Comparison of ENCODE assay signal across 10 mouse cellular contexts in the genomic region with DNA sequence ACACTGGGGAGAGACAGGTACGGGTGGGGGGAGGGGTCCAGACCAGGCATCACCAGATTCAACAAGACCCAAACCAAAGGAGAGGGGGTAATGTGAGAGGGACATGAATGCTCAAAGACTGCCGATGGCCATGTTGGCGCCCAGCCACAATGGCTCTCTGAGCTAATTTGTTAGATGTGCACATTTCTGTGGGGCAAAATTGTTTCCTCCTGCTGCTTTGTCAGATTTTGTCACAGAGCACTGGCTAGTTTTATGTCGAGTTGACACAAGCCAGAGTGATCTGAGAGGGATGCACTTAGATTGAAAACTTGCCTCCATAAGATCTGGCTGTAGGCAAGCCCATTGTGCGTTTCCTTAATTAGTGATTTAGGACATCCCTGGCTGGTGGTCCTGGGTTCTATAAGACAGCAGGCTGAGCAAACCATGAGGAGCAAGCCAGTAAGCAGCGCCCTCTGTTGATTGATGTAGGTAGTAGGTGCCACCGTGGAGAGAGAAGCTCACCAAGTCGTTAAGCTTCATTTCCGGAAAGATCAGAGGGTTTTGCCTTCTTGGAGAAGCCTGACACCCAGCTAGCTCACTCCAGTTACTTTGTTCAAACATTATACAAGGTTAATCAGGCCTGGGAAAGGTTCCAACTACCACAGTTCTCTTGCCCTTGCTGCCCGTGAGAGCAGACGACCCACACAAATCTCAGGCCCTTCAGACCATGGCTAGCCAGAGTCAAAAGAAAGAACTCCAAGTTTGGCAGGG.
DNase-seq lines count a peak whose midpoint lies in the region; ATAC-seq and TF ChIP-seq lines count a peak whose summit lies in the region.
"Had no signal": no experiment of that assay in that cellular context is flagged by ENCODE, and none has a peak within 500 bp of the region (broad histone marks: within the 10 kb centered on the region; RNA-seq: fewer than 3 reads in every experiment).

No protein-coding gene starts in this region.

- peak in 1 of 2 experiments; percentile 23; a peak in 2 of 4 replicates for TF ChIP-seq CTCF in CH12.LX (conservative IDR thresholded peaks at IDR 0.05 in 1 of 2, IDR thresholded peaks at IDR 0.05 in 1 of 2; ENCODE audit: low read depth in 2 of 2, low read length in 2 of 2)
- TF ChIP-seq CTCF in brain, embryonic 14.5 days (IDR thresholded peaks at IDR 0.05; ENCODE audit: borderline replicate concordance, extremely low read depth, insufficient read depth, insufficient read length), result peak; percentile 16; the same call in 1 of the 2 replicates

- 64% methylated on average over 11 of the region's 11 CpGs for WGBS in heart, embryonic 15.5 days

- no peaks in the 10 kb centered on the region for H3K9me3 ChIP-seq in heart, embryonic 15.5 days (replicated peaks)
- H3K9me3 ChIP-seq in CH12.LX (replicated peaks; ENCODE audit: low read length), result no peaks in the 10 kb centered on the region

- no peak; the same call in none of the 2 replicates for TF ChIP-seq RAD21 in CH12.LX (IDR thresholded peaks at IDR 0.05; ENCODE audit: low read depth, low read length)

- no peaks in the 10 kb centered on the region for H3K79me2 ChIP-seq in CH12.LX (replicated peaks; ENCODE audit: control insufficient read depth, extremely low read depth, insufficient read depth, poor library complexity, severe bottlenecking)

- H3K9ac ChIP-seq in heart, embryonic 15.5 days, result no peak overlapping the region
- no peak overlapping the region for H3K9ac ChIP-seq in CH12.LX (ENCODE audit: insufficient read depth, low read depth)

- in situ Hi-C loops in CH12.LX (cut with MboI; ENCODE audit: low pct_ligation_motif_present, low pct_unique_long_range_greater_than_20kb, low sequenced_read_pairs), result no loop called here

- 0 out of 2 replicates have a peak, but pooled peaks cover 4% of the 10 kb centered on the region for H3K4me1 ChIP-seq in heart, embryonic 15.5 days (replicated peaks)
- H3K4me1 ChIP-seq in CH12.LX (ENCODE audit: control insufficient read depth in 1 of 2, insufficient read depth in 2 of 2), result peaks cover 0 to 8% of the 10 kb centered on the region in 2 experiments; a peak in 2 of 4 replicates

- intact Hi-C loops in heart, postnatal 10 days (cut with DNase I), result no loop called here

- no peak for DNase-seq in heart, postnatal 10 days
- no peak for DNase-seq in CH12.LX (ENCODE audit: extremely low read depth)
- DNase-seq in brain, embryonic 14.5 days (ENCODE audit: low read depth), result peak; percentile 75
- DNase-seq in kidney, postnatal 10 days, result peak; percentile 13
- DNase-seq in natural killer cell, adult 2 months (ENCODE audit: low spot score in 2 of 2), result no peak
- no peak for DNase-seq in left cerebral cortex, adult 9 months (ENCODE audit: low spot score in 2 of 2)
- no peak for DNase-seq in right cerebral cortex, adult 18-20 months

- TF ChIP-seq EP300 in CH12.LX (IDR thresholded peaks at IDR 0.05; ENCODE audit: low read length), result no peak

- ATAC-seq in heart, embryonic 15.5 days (replicated peaks; ENCODE audit: insufficient number of reproducible peaks, insufficient read depth, low FRiP score, low read depth), result no peak
- ATAC-seq: inflammation-experienced regulatory T-cells, adult 6 months had no signal

- no peak for TF ChIP-seq POLR2A in CH12.LX (IDR thresholded peaks at IDR 0.05; ENCODE audit: low read depth, low read length)
- TF ChIP-seq POLR2A in brain, embryonic 14.5 days (IDR thresholded peaks at IDR 0.05; ENCODE audit: borderline replicate concordance, extremely low read depth, insufficient read depth, insufficient read length, poor library complexity, severe bottlenecking), result no peak

- peak overlapping the region; percentile 40; the same call in 1 of the 2 replicates for H3K4me3 ChIP-seq in heart, embryonic 15.5 days
- no peak overlapping the region for H3K4me3 ChIP-seq in CH12.LX (replicated peaks in 1 of 3; ENCODE audit: low read depth in 2 of 3, low read length in 2 of 3, poor library complexity in 1 of 3)

- dilution Hi-C loops in CH12.LX (cut with MboI; ENCODE audit: extremely low pct_ligation_motif_present, extremely low pct_unique_long_range_greater_than_20kb, low sequenced_read_pairs), result no loop called here

- H3K4me2 ChIP-seq in heart, embryonic 15.5 days, result peak overlapping the region; percentile 56
- H3K4me2 ChIP-seq in CH12.LX (ENCODE audit: insufficient read depth, low read depth, poor library complexity, severe bottlenecking), result peak overlapping the region; percentile 13; the same call in 1 of the 2 replicates

- no peaks in the 10 kb centered on the region for H3K36me3 ChIP-seq in heart, embryonic 15.5 days
- H3K36me3 ChIP-seq in CH12.LX (replicated peaks in 1 of 2; ENCODE audit: control insufficient read depth in 1 of 2, insufficient read depth in 1 of 2, low read length in 1 of 2), result no peaks in the 10 kb centered on the region
- H3K36me3 ChIP-seq: G1E had no signal

- no peak overlapping the region for H3K27ac ChIP-seq in heart, embryonic 15.5 days
- no peak overlapping the region for H3K27ac ChIP-seq in CH12.LX (ENCODE audit: insufficient read depth, low read depth)

- no peaks in the 10 kb centered on the region for H3K27me3 ChIP-seq in heart, embryonic 15.5 days
- peaks cover 1% of the 10 kb centered on the region for H3K27me3 ChIP-seq in CH12.LX (replicated peaks)

TF ChIP-seq in CH12.LX, 34 proteins besides CTCF, POLR2A, EP300 and RAD21:
- no peak for TF ChIP-seq TCF12 (IDR thresholded peaks at IDR 0.05; ENCODE audit: low read depth, low read length)
- no peak for TF ChIP-seq NRF1 (IDR thresholded peaks at IDR 0.05; ENCODE audit: low read depth, low read length)
- TF ChIP-seq GABPA (IDR thresholded peaks at IDR 0.05; ENCODE audit: insufficient replicate concordance, low read depth, low read length), result no peak
- TF ChIP-seq JUN (IDR thresholded peaks at IDR 0.05; ENCODE audit: insufficient read depth, low read depth, low read length), result no peak
- TF ChIP-seq SIN3A (IDR thresholded peaks at IDR 0.05; ENCODE audit: low read length), result no peak
- TF ChIP-seq MAZ (IDR thresholded peaks at IDR 0.05; ENCODE audit: low read depth, low read length), result no peak
- no peak for TF ChIP-seq BHLHE40 (IDR thresholded peaks at IDR 0.05; ENCODE audit: low read depth, low read length)
- TF ChIP-seq ELF1 (IDR thresholded peaks at IDR 0.05; ENCODE audit: low read depth, low read length), result no peak
- TF ChIP-seq E2F4 (IDR thresholded peaks at IDR 0.05; ENCODE audit: insufficient replicate concordance, low read depth, low read length), result no peak
- TF ChIP-seq TBP (conservative IDR thresholded peaks at IDR 0.05; ENCODE audit: low read depth, low read length), result no peak
- TF ChIP-seq NELFE (IDR thresholded peaks at IDR 0.05; ENCODE audit: low read depth, low read length), result no peak
- TF ChIP-seq MYC (IDR thresholded peaks at IDR 0.05; ENCODE audit: low read depth, low read length), result no peak
- no peak for TF ChIP-seq ETS1 (conservative IDR thresholded peaks at IDR 0.05; ENCODE audit: low read depth, low read length)
- no peak for TF ChIP-seq USF2 (conservative IDR thresholded peaks at IDR 0.05; ENCODE audit: low read depth, low read length)
- TF ChIP-seq MEF2A (IDR thresholded peaks at IDR 0.05; ENCODE audit: borderline replicate concordance, low read depth, low read length), result no peak
- TF ChIP-seq SMC3 (IDR thresholded peaks at IDR 0.05; ENCODE audit: low read depth, low read length), result no peak
- no peak for TF ChIP-seq USF1 (IDR thresholded peaks at IDR 0.05; ENCODE audit: low read depth, low read length)
TF ChIP-seq in CH12.LX: peak in this region for 0.

Comparison
In these comparisons a context has a peak if more than half of its experiments do, and no peak if none do; other contexts are left out.
1. DNase-seq: peak in brain, embryonic 14.5 days (single experiment) and kidney, postnatal 10 days (single experiment); none in heart, postnatal 10 days (0 of 2), CH12.LX (single experiment), natural killer cell, adult 2 months (0 of 2), left cerebral cortex, adult 9 months (0 of 2) and right cerebral cortex, adult 18-20 months (single experiment).